Mouse (Mus musculus): ENCODE results near the gene Rps6ka4. TPM values are rescaled to one million over a fixed set of nuclear protein-coding genes. Genes with fewer than 3 reads are reported as not detected.

Gene Rps6ka4
- polyA plus RNA-seq, 1 experiment from 2014 or later, result 3.0 TPM

- DNase-seq (ENCODE audit: low spot score) (no peak), ATAC-seq (no peak)
- Histone ChIP-seq H3K4me2 (ENCODE audit: low read length) (no peak overlapping the region), H3K36me3 (ENCODE audit: control insufficient read depth, insufficient read depth, low read length) (no peaks in the 10 kb centered on the region), H3K9ac (ENCODE audit: low read length) (no peak overlapping the region), H3K4me1 (ENCODE audit: control insufficient read depth, insufficient read depth, low read length) (no peaks in the 10 kb centered on the region), H3K4me3 (ENCODE audit: low read depth, low read length) (no peak overlapping the region), H3K27ac (ENCODE audit: low read depth, low read length) (no peak overlapping the region), H3K9me3 (replicated peaks; ENCODE audit: control insufficient read depth, low read length) (no peaks in the 10 kb centered on the region), H3K27me3 (replicated peaks; ENCODE audit: control insufficient read depth, insufficient read depth, low read length) (0 out of 2 replicates have a peak, but pooled peaks cover 5% of the 10 kb centered on the region)
- WGBS, result 90% methylated on average over 12 of the region's 12 CpGs
These were observed 14.2 kb upstream of the Rps6ka4 start for GRCm38 (mm10) chr19:6854658-6855057.

GRCm38 (mm10) chr19:6853903-6854302, 13.5 kb upstream of the Rps6ka4 start:
- H3K4me3 ChIP-seq (ENCODE audit: low read depth, low read length), result no peak overlapping the region
- ATAC-seq, result no peak
- no peak for DNase-seq (ENCODE audit: low spot score)
- H3K27ac ChIP-seq (ENCODE audit: low read depth, low read length), result no peak overlapping the region
- H3K9me3 ChIP-seq (replicated peaks; ENCODE audit: control insufficient read depth, low read length), result no peaks in the 10 kb centered on the region
- H3K4me1 ChIP-seq (ENCODE audit: control insufficient read depth, insufficient read depth, low read length), result no peaks in the 10 kb centered on the region
- 84% methylated on average over 8 of the region's 8 CpGs for whole genome bisulfite sequencing
- H3K9ac ChIP-seq (ENCODE audit: low read length), result no peak overlapping the region
- no peaks in the 10 kb centered on the region for H3K36me3 ChIP-seq (ENCODE audit: control insufficient read depth, insufficient read depth, low read length)
- H3K27me3 ChIP-seq (replicated peaks; ENCODE audit: control insufficient read depth, insufficient read depth, low read length), result peaks cover 8% of the 10 kb centered on the region; the same call in 1 of the 2 replicates
- H3K4me2 ChIP-seq (ENCODE audit: low read length), result no peak overlapping the region

GRCm38 (mm10) chr19:6852393-6853305, 12.2 kb upstream of the Rps6ka4 start:
- Histone ChIP-seq H3K4me1 (ENCODE audit: control insufficient read depth, insufficient read depth, low read length) (no peaks in the 10 kb centered on the region), H3K4me2 (ENCODE audit: low read length) (no peak overlapping the region), H3K27me3 (replicated peaks; ENCODE audit: control insufficient read depth, insufficient read depth, low read length) (peaks cover 20% of the 10 kb centered on the region), H3K9me3 (replicated peaks; ENCODE audit: control insufficient read depth, low read length) (no peaks in the 10 kb centered on the region), H3K27ac (ENCODE audit: low read depth, low read length) (no peak overlapping the region), H3K4me3 (ENCODE audit: low read depth, low read length) (no peak overlapping the region), H3K9ac (ENCODE audit: low read length) (no peak overlapping the region), H3K36me3 (ENCODE audit: control insufficient read depth, insufficient read depth, low read length) (no peaks in the 10 kb centered on the region)
- ATAC-seq (no peak), DNase-seq (ENCODE audit: low spot score) (no peak)
- WGBS, result 78% methylated on average over 21 of the region's 21 CpGs

GRCm38 (mm10) chr19:6851497-6851896, 11.1 kb upstream of the Rps6ka4 start:
- H3K4me3 ChIP-seq (ENCODE audit: low read depth, low read length), result no peak overlapping the region
- no peak overlapping the region for H3K27ac ChIP-seq (ENCODE audit: low read depth, low read length)
- peaks cover 28% of the 10 kb centered on the region for H3K27me3 ChIP-seq (replicated peaks; ENCODE audit: control insufficient read depth, insufficient read depth, low read length)
- no peak for ATAC-seq
- no peaks in the 10 kb centered on the region for H3K9me3 ChIP-seq (replicated peaks; ENCODE audit: control insufficient read depth, low read length)
- no peak for DNase-seq (ENCODE audit: low spot score)
- WGBS, result 92% methylated on average over 3 of the region's 3 CpGs
- no peaks in the 10 kb centered on the region for H3K36me3 ChIP-seq (ENCODE audit: control insufficient read depth, insufficient read depth, low read length)
- no peak overlapping the region for H3K9ac ChIP-seq (ENCODE audit: low read length)
- no peaks in the 10 kb centered on the region for H3K4me1 ChIP-seq (ENCODE audit: control insufficient read depth, insufficient read depth, low read length)
- no peak overlapping the region for H3K4me2 ChIP-seq (ENCODE audit: low read length)

GRCm38 (mm10) chr19:6849506-6850068, 9.2 kb upstream of the Rps6ka4 start:
- no peak for ATAC-seq
- H3K4me1 ChIP-seq (ENCODE audit: control insufficient read depth, insufficient read depth, low read length), result no peaks in the 10 kb centered on the region
- no peak overlapping the region for H3K27ac ChIP-seq (ENCODE audit: low read depth, low read length)
- no peak overlapping the region for H3K9ac ChIP-seq (ENCODE audit: low read length)
- H3K9me3 ChIP-seq (replicated peaks; ENCODE audit: control insufficient read depth, low read length), result no peaks in the 10 kb centered on the region
- no peaks in the 10 kb centered on the region for H3K36me3 ChIP-seq (ENCODE audit: control insufficient read depth, insufficient read depth, low read length)
- no peak for DNase-seq (ENCODE audit: low spot score)
- H3K4me2 ChIP-seq (ENCODE audit: low read length), result no peak overlapping the region
- WGBS, result 73% methylated on average over 23 of the region's 23 CpGs
- peaks cover 28% of the 10 kb centered on the region for H3K27me3 ChIP-seq (replicated peaks; ENCODE audit: control insufficient read depth, insufficient read depth, low read length)
- no peak overlapping the region for H3K4me3 ChIP-seq (ENCODE audit: low read depth, low read length)

GRCm38 (mm10) chr19:6847841-6848517, 7.5 kb upstream of the Rps6ka4 start:
- WGBS, result 3% methylated on average over 31 of the region's 31 CpGs
- DNase-seq (ENCODE audit: low spot score), result no peak
- no peak for ATAC-seq
- peak overlapping the region; percentile 25; the same call in 1 of the 2 replicates for H3K9ac ChIP-seq (ENCODE audit: low read length)
- H3K4me3 ChIP-seq (ENCODE audit: low read depth, low read length), result 0 out of 2 replicates have a peak overlapping the region, but pooled peaks have one; percentile 2
- peak overlapping the region; percentile 33 for H3K4me2 ChIP-seq (ENCODE audit: low read length)
- H3K4me1 ChIP-seq (ENCODE audit: control insufficient read depth, insufficient read depth, low read length), result no peaks in the 10 kb centered on the region
- H3K9me3 ChIP-seq (replicated peaks; ENCODE audit: control insufficient read depth, low read length), result no peaks in the 10 kb centered on the region
- H3K27me3 ChIP-seq (replicated peaks; ENCODE audit: control insufficient read depth, insufficient read depth, low read length), result peaks cover 28% of the 10 kb centered on the region
- no peak overlapping the region for H3K27ac ChIP-seq (ENCODE audit: low read depth, low read length)
- H3K36me3 ChIP-seq (ENCODE audit: control insufficient read depth, insufficient read depth, low read length), result no peaks in the 10 kb centered on the region

- no peak overlapping the region for H3K9ac ChIP-seq (ENCODE audit: low read length)
- H3K36me3 ChIP-seq (ENCODE audit: control insufficient read depth, insufficient read depth, low read length), result no peaks in the 10 kb centered on the region
- WGBS, result 60% methylated on average over 4 of the region's 4 CpGs
- H3K27me3 ChIP-seq (replicated peaks; ENCODE audit: control insufficient read depth, insufficient read depth, low read length), result peaks cover 33% of the 10 kb centered on the region
- no peak for DNase-seq (ENCODE audit: low spot score)
- no peak overlapping the region for H3K4me3 ChIP-seq (ENCODE audit: low read depth, low read length)
- H3K4me1 ChIP-seq (ENCODE audit: control insufficient read depth, insufficient read depth, low read length), result no peaks in the 10 kb centered on the region
- H3K27ac ChIP-seq (ENCODE audit: low read depth, low read length), result no peak overlapping the region
- H3K9me3 ChIP-seq (replicated peaks; ENCODE audit: control insufficient read depth, low read length), result no peaks in the 10 kb centered on the region
- ATAC-seq, result no peak
- no peak overlapping the region for H3K4me2 ChIP-seq (ENCODE audit: low read length)
These were observed 5.6 kb upstream of the Rps6ka4 start for GRCm38 (mm10) chr19:6846050-6846449.

GRCm38 (mm10) chr19:6842353-6842752, 1.9 kb upstream of the Rps6ka4 start:
- Histone ChIP-seq H3K4me1 (ENCODE audit: control insufficient read depth, insufficient read depth, low read length) (peaks cover 10% of the 10 kb centered on the region), H3K9me3 (replicated peaks; ENCODE audit: control insufficient read depth, low read length) (no peaks in the 10 kb centered on the region), H3K4me2 (ENCODE audit: low read length) (no peak overlapping the region), H3K9ac (ENCODE audit: low read length) (no peak overlapping the region), H3K4me3 (ENCODE audit: low read depth, low read length) (no peak overlapping the region), H3K27ac (ENCODE audit: low read depth, low read length) (no peak overlapping the region), H3K27me3 (replicated peaks; ENCODE audit: control insufficient read depth, insufficient read depth, low read length) (peaks cover 22% of the 10 kb centered on the region; the same call in 1 of the 2 replicates), H3K36me3 (ENCODE audit: control insufficient read depth, insufficient read depth, low read length) (no peaks in the 10 kb centered on the region)
- WGBS, result 88% methylated on average over 1 of the region's 1 CpGs
- DNase-seq (ENCODE audit: low spot score) (no peak), ATAC-seq (no peak)
